Mouse (Mus musculus): ENCODE measurements around the gene Depp1.

DNA sequence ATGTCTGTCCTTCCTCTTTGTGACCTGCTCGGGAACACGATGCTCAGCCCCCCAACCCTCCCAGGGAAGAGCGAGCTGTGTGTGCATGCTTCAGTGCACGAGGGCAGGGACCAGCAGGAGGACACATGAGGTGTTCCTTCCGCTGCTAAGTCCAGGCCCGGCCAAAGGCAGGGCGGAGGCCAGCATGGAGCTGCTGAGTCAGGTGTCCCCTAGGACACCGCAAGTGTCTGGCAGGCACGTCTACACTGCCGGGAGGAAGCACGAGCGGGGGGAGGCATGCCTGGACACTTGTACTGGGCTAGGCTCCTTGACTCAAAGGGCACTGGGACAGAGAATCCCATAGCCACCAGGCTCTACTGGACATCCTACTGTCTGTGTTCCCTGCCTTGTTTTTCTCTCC is 2.6 kb upstream of the Depp1 start:
- TF ChIP-seq CTCF (IDR thresholded peaks at IDR 0.05; ENCODE audit: insufficient read depth, low read depth, low read length) (no peak), POLR2A (IDR thresholded peaks at IDR 0.05; ENCODE audit: insufficient read depth, low read depth, low read length) (no peak)
